Mouse (Mus musculus): Measurements from ENCODE around the gene Hcrt. TPM values are rescaled to one million over a fixed set of nuclear protein-coding genes. Genes with fewer than 3 reads are reported as not detected.

The Hcrt gene
- polyA plus RNA-seq (2012; rRNA removed): 0.34 TPM in 1 of 2 replicates, not detected in the other

GRCm38 (mm10) chr11:100762831-100763230, at the start of gene Hcrt:
TSS of gene Hcrt (minus strand) at chr11:100762931.

GRCm38 (mm10) chr11:100770646-100771408, 8.1 kb upstream of the Hcrt start, which contains the start of gene Ghdc:
TSS of gene Ghdc (minus strand) at chr11:100770957.

GRCm38 (mm10) chr11:100759611-100760233, 3.0 kb downstream of the Hcrt start, which contains the start of gene Kcnh4:
TSS of gene Kcnh4 (minus strand) at chr11:100759942.

GRCm38 (mm10) chr11:100738066-100738604, 24.6 kb downstream of the Hcrt start, which contains the start of gene Rab5c:
TSS of gene Rab5c (minus strand) at chr11:100738215.

GRCm38 (mm10) chr11:100713735-100714533, 48.8 kb downstream of the Hcrt start, which contains the start of gene Hspb9:
TSS of gene Hspb9 (plus strand) at chr11:100713850.

GRCm38 (mm10) chr11:100711783-100712615, 50.7 kb downstream of the Hcrt start, which contains the start of gene Kat2a:
TSS of gene Kat2a (minus strand) at chr11:100712465.

Other genes with a start within 250 kb of the Hcrt start
- 175 and 200 TPM in 2 replicates for gene Acly, start 234.9 kb downstream of the Hcrt start, polyA plus RNA-seq (2012; rRNA removed)
- 1.5 and 1.9 TPM in 2 replicates for gene Ttc25, start 217.3 kb downstream of the Hcrt start, polyA plus RNA-seq (2012; rRNA removed)
- gene Cnp, start 188.0 kb downstream of the Hcrt start, polyA plus RNA-seq (2012; rRNA removed): 39.0 and 41.4 TPM in 2 replicates
- gene Nkiras2, start 143.7 kb downstream of the Hcrt start, polyA plus RNA-seq (2012; rRNA removed): 78.9 and 85.1 TPM in 2 replicates
- 17.3 and 32.6 TPM in 2 replicates for gene Dnajc7, start 142.8 kb downstream of the Hcrt start, polyA plus RNA-seq (2012; rRNA removed)
- 1.3 and 1.5 TPM in 2 replicates for gene Zfp385c, start 70.5 kb downstream of the Hcrt start, polyA plus RNA-seq (2012; rRNA removed)
- 9.3 and 10.9 TPM in 2 replicates for gene Dhx58, start 58.7 kb downstream of the Hcrt start, polyA plus RNA-seq (2012; rRNA removed)
- gene Kat2a, start 50.5 kb downstream of the Hcrt start, polyA plus RNA-seq (2012; rRNA removed): 71.0 and 77.2 TPM in 2 replicates
- gene Hspb9, start 49.1 kb downstream of the Hcrt start, polyA plus RNA-seq (2012; rRNA removed): 0.25 TPM in 1 of 2 replicates, not detected in the other
- gene Rab5c, start 24.7 kb downstream of the Hcrt start, polyA plus RNA-seq (2012; rRNA removed): 254 and 258 TPM in 2 replicates
- 0.28 and 0.75 TPM in 2 replicates for gene Kcnh4, start 3.0 kb downstream of the Hcrt start, polyA plus RNA-seq (2012; rRNA removed)
- 15.8 and 19.6 TPM in 2 replicates for gene Ghdc, start 8.0 kb upstream of the Hcrt start, polyA plus RNA-seq (2012; rRNA removed)
- 58.2 and 62.1 TPM in 2 replicates for gene Stat5b, start 87.8 kb upstream of the Hcrt start, polyA plus RNA-seq (2012; rRNA removed)
- gene Stat5a, start 96.4 kb upstream of the Hcrt start, polyA plus RNA-seq (2012; rRNA removed): 65.0 and 74.5 TPM in 2 replicates
- gene Stat3, start 176.6 kb upstream of the Hcrt start, polyA plus RNA-seq (2012; rRNA removed): 120 and 122 TPM in 2 replicates
- 263 and 307 TPM in 2 replicates for gene Cavin1, start 208.0 kb upstream of the Hcrt start, polyA plus RNA-seq (2012; rRNA removed)
- gene Atp6v0a1, start 246.5 kb upstream of the Hcrt start, polyA plus RNA-seq (2012; rRNA removed): 61.8 and 84.5 TPM in 2 replicates

Data from ovary, adult 2 months (tissue).